Comparison of ENCODE assay signal across 8 mouse cellular contexts in genomic region chr1:172489585-172490250, GRCm38 (mm10). TPM values are rescaled to one million over a fixed set of nuclear protein-coding genes. Genes with fewer than 3 reads are reported as not detected.
A peak's percentile ranks its signal among the peaks of the same experiment; 100 is the strongest.
DNase-seq lines count a peak whose midpoint lies in the region; ATAC-seq and TF ChIP-seq lines count a peak whose summit lies in the region.

No protein-coding gene starts in this region.

- no peak for TF ChIP-seq EP300 in lung, postnatal 0 days (IDR thresholded peaks at IDR 0.05)
- TF ChIP-seq EP300 in stomach, postnatal 0 days (optimal IDR thresholded peaks at IDR 0.05) = no peak

- peak; percentile 48 for ATAC-seq in lung, postnatal 0 days
- ATAC-seq in liver, embryonic 16.5 days (ENCODE audit: low read depth) = 0 out of 2 replicates have a peak, but pooled peaks have one; percentile 3
- peak; percentile 31 for ATAC-seq in stomach, postnatal 0 days (ENCODE audit: low FRiP score, low TSS enrichment)

- H3K27me3 ChIP-seq in lung, postnatal 0 days (replicated peaks; ENCODE audit: insufficient read depth, low read length) = no peaks in the 10 kb centered on the region
- H3K27me3 ChIP-seq in liver, embryonic 16.5 days (ENCODE audit: control insufficient read depth, insufficient read depth, low read depth, low read length) = no peaks in the 10 kb centered on the region
- H3K27me3 ChIP-seq in stomach, postnatal 0 days (ENCODE audit: control insufficient read depth, insufficient read depth, low read length) = no peaks in the 10 kb centered on the region

- no peak overlapping the region for H3K27ac ChIP-seq in lung, postnatal 0 days (ENCODE audit: low read length)
- H3K27ac ChIP-seq in liver, embryonic 16.5 days (ENCODE audit: low read length) = no peak overlapping the region
- no peak overlapping the region for H3K27ac ChIP-seq in stomach, postnatal 0 days (replicated peaks)

- no peaks in the 10 kb centered on the region for H3K36me3 ChIP-seq in lung, postnatal 0 days (ENCODE audit: insufficient read depth, low read length)
- no peaks in the 10 kb centered on the region for H3K36me3 ChIP-seq in liver, embryonic 16.5 days (ENCODE audit: control insufficient read depth, insufficient read depth)
- no peaks in the 10 kb centered on the region for H3K36me3 ChIP-seq in stomach, postnatal 0 days (ENCODE audit: control insufficient read depth, insufficient read depth, low read length)

- H3K9me3 ChIP-seq in lung, postnatal 0 days (ENCODE audit: low read length) = no peaks in the 10 kb centered on the region
- no peaks in the 10 kb centered on the region for H3K9me3 ChIP-seq in liver, embryonic 16.5 days (replicated peaks; ENCODE audit: control insufficient read depth, low read length)
- H3K9me3 ChIP-seq in stomach, postnatal 0 days (ENCODE audit: control insufficient read depth, low read length) = no peaks in the 10 kb centered on the region

- 53% methylated on average over 12 of the region's 12 CpGs for WGBS in lung, postnatal 0 days
- WGBS in liver, embryonic 16.5 days (ENCODE audit: insufficient replicate concordance) = 43% methylated on average over 12 of the region's 12 CpGs
- whole genome bisulfite sequencing in stomach, postnatal 0 days = 49% methylated on average over 12 of the region's 12 CpGs

- H3K4me2 ChIP-seq in lung, postnatal 0 days (replicated peaks; ENCODE audit: low read depth, low read length) = peak overlapping the region; percentile 53
- no peak overlapping the region; the same call in 1 of the 2 replicates for H3K4me2 ChIP-seq in liver, embryonic 16.5 days (ENCODE audit: low read depth, low read length)
- H3K4me2 ChIP-seq in stomach, postnatal 0 days (replicated peaks; ENCODE audit: low read depth) = peak overlapping the region; percentile 51

- no peak overlapping the region for H3K9ac ChIP-seq in lung, postnatal 0 days (replicated peaks; ENCODE audit: low read depth)
- H3K9ac ChIP-seq in liver, embryonic 16.5 days (ENCODE audit: low read depth, low read length) = no peak overlapping the region
- 0 out of 2 replicates have a peak overlapping the region, but pooled peaks have one; percentile 9 for H3K9ac ChIP-seq in stomach, postnatal 0 days (ENCODE audit: low read length)

- H3K4me1 ChIP-seq in lung, postnatal 0 days (ENCODE audit: insufficient read depth, low read depth, low read length) = no peaks in the 10 kb centered on the region
- H3K4me1 ChIP-seq in liver, embryonic 16.5 days (ENCODE audit: control insufficient read depth, low read depth, low read length) = peaks cover 3% of the 10 kb centered on the region; the same call in 1 of the 2 replicates
- H3K4me1 ChIP-seq in stomach, postnatal 0 days (replicated peaks; ENCODE audit: control insufficient read depth, insufficient read depth) = no peaks in the 10 kb centered on the region

- DNase-seq in cerebellum, adult 8-10 months = peak; percentile 10
- DNase-seq in cerebellum, postnatal 14 days = no peak
- no peak for DNase-seq in lung, postnatal 0 days (ENCODE audit: low spot score)
- no peak for DNase-seq in lung, postnatal 4 days
- no peak for DNase-seq in stomach, postnatal 0 days (ENCODE audit: low spot score)
- no peak for DNase-seq in thymus, postnatal 14 days
- no peak for DNase-seq in thymus, postnatal 10 days (ENCODE audit: low spot score in 2 of 2)

- H3K4me3 ChIP-seq in lung, postnatal 0 days (ENCODE audit: low read depth, low read length) = no peak overlapping the region
- H3K4me3 ChIP-seq in liver, embryonic 16.5 days (ENCODE audit: low read depth, low read length) = no peak overlapping the region
- no peak overlapping the region for H3K4me3 ChIP-seq in stomach, postnatal 0 days (ENCODE audit: low read depth, low read length)

- TF ChIP-seq CTCF in lung, postnatal 0 days (IDR thresholded peaks at IDR 0.05) = no peak
- no peak for TF ChIP-seq CTCF in stomach, postnatal 0 days (IDR thresholded peaks at IDR 0.05; ENCODE audit: low read depth)

RNA-seq across cellular contexts. Expression of gene Igsf9, which starts 8.1 kb away (rescaled TPM):
- polyA plus RNA-seq in lung, postnatal 0 days (2015; fragmentation: Nextera tagmentation; extraction: Ambion mirVana) = 1.1 and 1.3 TPM in 2 replicates
- 0.81 and 2.5 TPM in 2 replicates for polyA plus RNA-seq in liver, embryonic 16.5 days (2015; fragmentation: Nextera tagmentation; extraction: Ambion mirVana)
- 16.7 and 19.9 TPM in 2 replicates for polyA plus RNA-seq in stomach, postnatal 0 days (2015; fragmentation: Nextera tagmentation; extraction: Ambion mirVana)

RNA-seq across cellular contexts. Expression of gene Tagln2, which starts 10.1 kb away (rescaled TPM):
- polyA plus RNA-seq in lung, postnatal 0 days (2015; fragmentation: Nextera tagmentation; extraction: Ambion mirVana) = 739 and 823 TPM in 2 replicates
- 112 and 113 TPM in 2 replicates for polyA plus RNA-seq in liver, embryonic 16.5 days (2015; fragmentation: Nextera tagmentation; extraction: Ambion mirVana)
- 564 and 594 TPM in 2 replicates for polyA plus RNA-seq in stomach, postnatal 0 days (2015; fragmentation: Nextera tagmentation; extraction: Ambion mirVana)

RNA-seq across cellular contexts. Expression of gene Slamf9, which starts 14.6 kb away (rescaled TPM):
- polyA plus RNA-seq in lung, postnatal 0 days (2015; fragmentation: Nextera tagmentation; extraction: Ambion mirVana) = 4.7 and 5.3 TPM in 2 replicates
- 1.0 and 1.1 TPM in 2 replicates for polyA plus RNA-seq in liver, embryonic 16.5 days (2015; fragmentation: Nextera tagmentation; extraction: Ambion mirVana)
- 1.8 TPM in 2 replicates for polyA plus RNA-seq in stomach, postnatal 0 days (2015; fragmentation: Nextera tagmentation; extraction: Ambion mirVana)

RNA-seq across cellular contexts. Expression of gene Cfap45, which starts 30.9 kb away (rescaled TPM):
- polyA plus RNA-seq in lung, postnatal 0 days (2015; fragmentation: Nextera tagmentation; extraction: Ambion mirVana) = 12.2 and 13.1 TPM in 2 replicates
- polyA plus RNA-seq in liver, embryonic 16.5 days (2015; fragmentation: Nextera tagmentation; extraction: Ambion mirVana) = 0.21 and 0.40 TPM in 2 replicates
- polyA plus RNA-seq in stomach, postnatal 0 days (2015; fragmentation: Nextera tagmentation; extraction: Ambion mirVana) = 4.6 and 5.4 TPM in 2 replicates
